Mouse (Mus musculus) heart, adult 11 months (tissue): ENCODE results near the gene Ccdc80.

ENCODE experiments used
- DNase-seq: peaks from one replicate; pipeline ENCODE4 v3.0.0; 2022

The Ccdc80 gene

GRCm38 (mm10) chr16:45118760-45119159 lies 25.6 kb downstream of the Ccdc80 start:
- DNase-seq = peak; percentile 36

GRCm38 (mm10) chr16:45120844-45121425 lies 27.7 kb downstream of the Ccdc80 start:
- peak; percentile 98 for DNase-seq

GRCm38 (mm10) chr16:45122571-45122970 lies 29.4 kb downstream of the Ccdc80 start:
- DNase-seq = peak; percentile 88

GRCm38 (mm10) chr16:45124230-45125203 lies 31.3 kb downstream of the Ccdc80 start:
- peak; percentile 90 for DNase-seq

GRCm38 (mm10) chr16:45127936-45128710 lies 34.9 kb downstream of the Ccdc80 start:
- peak; percentile 61 for DNase-seq

GRCm38 (mm10) chr16:45141711-45142110 lies 48.5 kb downstream of the Ccdc80 start:
- DNase-seq = peak; percentile 78

- peak; percentile 79 for DNase-seq
These were observed 49.4 kb downstream of the Ccdc80 start for GRCm38 (mm10) chr16:45142565-45142964.

- peak; percentile 59 for DNase-seq
These were observed 51.9 kb downstream of the Ccdc80 start for GRCm38 (mm10) chr16:45145119-45145518.

- DNase-seq = peak; percentile 71
These were observed 55.4 kb downstream of the Ccdc80 start for GRCm38 (mm10) chr16:45148488-45149082.

GRCm38 (mm10) chr16:45154741-45155250 lies 61.6 kb downstream of the Ccdc80 start:
- no peak for DNase-seq

- DNase-seq = peak; percentile 98
These were observed 64.9 kb downstream of the Ccdc80 start for GRCm38 (mm10) chr16:45158136-45158521.

- peak; percentile 100 for DNase-seq
These were observed 65.6 kb downstream of the Ccdc80 start, which contains the start of the genes Slc35a5 and Atg3 for GRCm38 (mm10) chr16:45158522-45159388. TSS of gene Slc35a5 (minus strand) at chr16:45158706. TSS of gene Atg3 (plus strand) at chr16:45158785.

- DNase-seq = no peak
These were observed 66.2 kb downstream of the Ccdc80 start for GRCm38 (mm10) chr16:45159389-45159716.
